Mouse (Mus musculus): Measurements from ENCODE around the gene Lef1.

Gene Lef1

DNA sequence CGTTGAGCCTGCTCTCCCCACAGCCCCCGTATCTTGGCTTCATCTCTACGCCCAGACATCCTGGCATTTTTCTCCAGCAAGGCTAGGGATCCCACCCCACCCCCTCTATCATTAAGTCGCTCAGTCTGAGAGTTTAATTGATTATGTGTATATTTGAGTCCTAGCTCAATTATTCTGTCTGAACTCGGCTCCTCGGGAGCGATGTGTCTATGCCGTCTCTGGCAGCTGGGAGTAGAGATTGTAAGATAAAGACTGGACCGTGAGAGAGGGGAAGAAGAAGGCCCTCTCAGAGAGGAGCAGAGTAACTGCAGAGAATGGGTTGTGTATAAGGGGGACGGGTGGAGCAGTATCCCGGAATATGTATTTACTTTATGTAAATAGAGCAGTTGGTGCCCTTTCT is 80.0 kb downstream of the Lef1 start:
- no peak for ATAC-seq (ENCODE audit: low TSS enrichment)

DNA sequence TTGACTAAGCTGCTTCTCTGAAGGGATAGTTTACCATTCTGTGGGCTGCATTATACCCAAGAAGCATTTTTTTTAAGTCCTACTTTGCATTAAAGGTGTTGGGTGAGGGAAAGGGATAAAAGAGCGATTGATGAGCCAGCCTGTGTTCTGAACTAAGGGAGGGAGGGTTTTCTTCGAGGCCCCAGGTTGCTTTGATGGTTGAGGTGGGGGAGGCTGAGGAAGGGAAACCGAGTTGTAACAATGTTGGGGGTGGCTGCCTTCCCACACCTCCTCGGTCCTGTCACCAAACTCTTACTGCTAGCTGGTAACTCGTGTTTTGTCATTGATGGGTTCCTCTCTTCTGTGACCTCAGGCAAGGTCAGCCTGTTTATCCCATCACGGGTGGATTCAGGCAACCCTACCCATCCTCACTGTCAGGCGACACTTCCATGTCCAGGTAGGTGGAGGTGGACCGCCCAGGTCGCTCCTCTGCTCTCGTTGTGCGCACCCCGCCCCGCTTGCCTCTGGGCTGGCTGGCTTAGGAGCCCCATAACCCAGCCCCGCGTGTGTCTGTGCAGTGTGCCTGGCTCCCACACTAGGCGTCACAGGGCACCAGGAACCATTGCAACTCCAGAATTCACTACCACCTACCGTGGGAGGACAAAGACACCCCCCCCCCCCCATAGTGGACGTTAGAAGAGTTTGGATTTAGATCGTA is 80.5 kb downstream of the Lef1 start:
- no peak for ATAC-seq (ENCODE audit: low TSS enrichment)

DNA sequence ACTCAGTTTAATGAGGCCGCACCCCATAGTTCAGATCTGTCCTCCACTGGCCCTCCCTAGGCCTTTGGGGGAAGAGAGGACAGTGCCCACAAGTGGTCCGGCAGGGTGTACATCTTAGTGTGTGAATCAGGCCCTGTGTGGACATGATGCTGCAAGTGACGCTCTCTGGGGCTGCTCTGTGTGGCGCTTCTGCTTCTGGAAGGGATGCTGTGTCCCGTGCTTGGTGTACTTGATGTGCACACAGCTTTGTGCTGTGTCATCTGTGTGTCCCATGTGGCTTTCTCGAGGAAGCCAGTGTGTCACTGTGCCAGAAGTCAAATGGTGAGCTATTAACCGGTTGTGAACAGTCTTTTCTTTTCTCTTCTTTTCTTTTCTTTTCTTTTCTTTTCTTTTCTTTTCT is 81.2 kb downstream of the Lef1 start:
- no peak for ATAC-seq (ENCODE audit: low TSS enrichment)

DNA sequence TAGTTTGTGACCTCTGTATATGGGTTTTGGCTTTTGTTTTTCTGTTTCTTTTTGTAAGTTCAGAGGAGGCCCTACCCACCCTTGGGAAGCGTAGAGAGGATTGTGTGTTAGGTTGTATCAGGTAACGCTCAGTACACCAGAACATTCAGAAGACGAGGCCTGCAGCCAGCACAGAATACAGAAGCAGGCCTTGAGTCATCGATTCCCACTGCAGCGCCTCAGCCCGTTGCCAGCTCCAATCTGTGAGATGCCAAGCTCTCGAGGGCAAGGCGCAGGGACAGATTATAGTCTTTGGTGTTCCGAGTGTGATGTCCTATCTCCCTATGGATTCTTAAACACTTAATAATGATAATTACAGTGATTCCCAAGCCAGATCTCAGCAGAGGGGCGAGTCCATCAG is 85.8 kb downstream of the Lef1 start:
- ATAC-seq (ENCODE audit: low TSS enrichment) = peak; percentile 74

DNA sequence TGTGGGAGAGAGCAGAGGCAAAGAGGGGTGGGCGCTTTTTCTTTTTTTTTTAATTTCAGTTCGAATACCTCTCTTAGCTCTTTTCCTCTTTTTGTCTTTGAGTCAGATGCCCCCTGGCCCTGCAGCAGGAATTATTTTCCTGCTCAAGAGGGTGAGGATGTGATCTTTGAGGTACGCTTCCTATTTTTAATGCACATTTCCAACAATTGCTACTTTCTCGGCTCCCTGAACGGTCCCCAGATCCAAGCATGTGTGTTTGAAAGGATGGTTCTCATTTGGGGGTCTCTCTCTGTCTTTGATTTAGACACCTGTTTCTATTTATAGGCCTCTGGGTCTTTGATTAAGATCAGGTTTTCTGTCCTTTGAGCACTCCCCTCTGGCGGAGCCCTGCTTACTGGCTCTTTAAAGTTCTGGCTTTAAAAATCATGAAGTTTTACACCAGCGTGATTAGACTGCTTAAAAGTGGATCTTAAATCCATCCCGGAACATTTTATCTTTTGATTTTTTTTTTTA is 86.3 kb downstream of the Lef1 start:
- ATAC-seq (ENCODE audit: low TSS enrichment) = no peak

DNA sequence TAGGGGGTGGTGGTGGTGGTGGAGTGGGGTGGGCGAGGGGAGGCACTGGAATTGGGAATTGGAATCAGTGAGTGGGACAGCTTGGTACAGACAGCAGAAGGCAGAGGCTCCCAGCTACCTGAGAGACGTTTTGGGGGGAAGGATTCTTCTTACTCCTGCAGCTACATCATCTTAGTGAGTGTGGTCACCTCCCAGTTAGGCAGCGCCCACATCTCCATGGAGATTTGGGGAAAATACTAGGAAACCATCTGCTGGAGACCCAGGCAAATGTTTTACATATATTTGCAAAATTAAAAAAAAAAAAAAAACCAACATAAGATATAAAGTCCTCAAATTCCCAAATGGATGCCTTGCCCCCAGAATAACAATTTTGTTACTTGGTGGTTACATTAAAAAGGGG is 88.7 kb downstream of the Lef1 start:
- ATAC-seq (ENCODE audit: low TSS enrichment) = no peak

DNA sequence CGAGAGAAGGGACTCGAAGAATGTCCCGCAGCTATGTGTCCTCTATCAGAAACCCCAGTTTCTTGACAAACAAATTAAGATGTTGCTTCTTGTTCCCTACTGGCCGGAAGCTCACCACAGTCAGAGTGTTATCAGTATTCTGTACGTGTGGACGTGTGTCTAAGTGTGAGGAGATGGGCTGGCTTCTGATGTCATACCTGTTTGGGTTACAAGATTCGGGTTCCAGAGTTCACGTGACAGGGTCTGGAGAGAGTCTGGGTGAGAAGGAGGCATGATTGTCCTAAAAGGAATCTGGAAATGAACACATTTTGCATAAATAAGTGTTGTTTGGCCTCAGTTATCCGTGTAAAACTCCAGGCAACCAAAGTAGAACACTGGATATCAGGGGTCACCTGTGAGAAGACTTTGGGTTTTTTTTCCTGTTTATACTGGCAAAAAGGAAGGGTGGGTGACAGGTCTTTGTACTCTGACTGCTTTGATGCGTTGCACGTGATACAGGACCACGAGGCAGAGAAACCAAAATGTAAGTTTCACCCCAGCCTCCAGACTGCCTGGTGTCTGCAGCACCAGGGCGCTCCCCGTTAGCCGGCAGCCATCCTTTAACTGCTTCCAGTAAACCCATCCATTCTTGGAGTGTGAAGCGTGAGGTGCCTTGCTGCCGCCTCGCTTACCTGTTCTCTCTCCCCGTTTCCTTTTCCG is 89.5 kb downstream of the Lef1 start:
- ATAC-seq (ENCODE audit: low TSS enrichment) = peak; percentile 47; the same call in 1 of the 2 replicates

DNA sequence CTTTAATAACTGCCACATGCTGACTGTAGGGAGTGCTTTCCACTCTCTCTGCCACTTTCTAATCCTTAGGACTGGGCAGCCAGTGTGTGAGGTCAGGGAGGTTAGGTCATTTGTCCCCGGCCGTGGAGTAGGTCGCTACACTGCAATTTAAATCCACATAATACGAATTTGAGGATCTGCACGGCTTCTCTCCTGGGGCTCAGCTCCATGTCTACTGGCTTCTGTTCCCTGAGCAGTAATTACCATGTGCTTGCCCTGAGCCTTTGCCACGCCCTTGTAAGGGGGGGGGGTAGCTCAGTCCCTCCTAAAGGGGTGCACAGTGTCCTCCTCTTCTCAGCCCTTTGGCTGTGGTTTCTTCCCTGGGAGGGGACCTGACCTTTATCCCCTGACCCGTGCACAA is 92.0 kb downstream of the Lef1 start:
- no peak for ATAC-seq (ENCODE audit: low TSS enrichment)

DNA sequence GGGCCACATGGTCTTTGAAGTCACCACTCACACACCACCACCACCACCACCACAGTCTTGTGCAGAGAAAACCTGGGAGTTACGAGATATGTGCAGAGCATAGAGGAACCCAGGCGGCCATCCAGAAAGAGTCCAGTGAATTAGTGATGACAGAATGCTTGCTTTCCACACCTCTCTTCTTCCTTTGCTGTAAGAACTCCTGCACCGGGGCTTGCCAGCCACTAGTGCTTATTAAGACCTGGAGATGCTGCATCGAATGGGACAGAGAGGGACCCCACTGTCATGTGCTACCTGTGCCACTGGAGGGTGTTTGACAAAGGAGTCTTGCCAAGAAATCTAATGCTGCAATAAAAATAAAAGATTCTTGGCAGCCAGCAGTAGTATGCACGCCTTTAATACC is 97.6 kb downstream of the Lef1 start:
- ATAC-seq (ENCODE audit: low TSS enrichment) = no peak

DNA sequence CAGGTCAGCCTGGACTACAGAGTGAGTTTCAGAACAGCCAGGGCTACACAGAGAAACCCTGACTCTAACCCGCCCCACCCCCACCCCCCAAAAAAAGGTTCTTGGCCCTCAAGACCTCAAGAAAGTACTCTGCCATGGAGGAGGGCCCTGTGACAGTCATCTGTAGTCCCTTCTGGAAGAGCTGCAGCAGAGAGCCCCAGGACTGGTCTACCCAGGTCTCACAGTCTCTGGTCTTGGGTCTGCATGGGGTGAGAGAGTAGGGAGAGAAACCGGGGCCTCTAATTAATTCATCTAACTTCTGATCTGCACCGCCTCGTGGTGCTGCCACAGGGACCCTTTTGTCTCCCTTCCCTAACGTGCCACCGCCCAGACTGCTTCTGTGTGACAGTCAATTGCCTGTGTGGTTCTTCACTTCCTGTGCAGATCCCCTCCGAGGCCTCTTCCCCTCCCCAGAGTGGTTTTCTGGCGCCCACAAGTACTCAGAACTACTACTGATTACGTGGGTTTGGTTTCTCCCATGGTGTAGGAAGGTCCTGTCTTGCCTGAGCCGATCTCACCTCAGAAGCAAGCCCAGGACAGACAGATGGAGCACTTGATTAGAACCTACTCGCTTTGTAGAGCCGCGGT is 98.1 kb downstream of the Lef1 start:
- ATAC-seq (ENCODE audit: low TSS enrichment) = no peak

DNA sequence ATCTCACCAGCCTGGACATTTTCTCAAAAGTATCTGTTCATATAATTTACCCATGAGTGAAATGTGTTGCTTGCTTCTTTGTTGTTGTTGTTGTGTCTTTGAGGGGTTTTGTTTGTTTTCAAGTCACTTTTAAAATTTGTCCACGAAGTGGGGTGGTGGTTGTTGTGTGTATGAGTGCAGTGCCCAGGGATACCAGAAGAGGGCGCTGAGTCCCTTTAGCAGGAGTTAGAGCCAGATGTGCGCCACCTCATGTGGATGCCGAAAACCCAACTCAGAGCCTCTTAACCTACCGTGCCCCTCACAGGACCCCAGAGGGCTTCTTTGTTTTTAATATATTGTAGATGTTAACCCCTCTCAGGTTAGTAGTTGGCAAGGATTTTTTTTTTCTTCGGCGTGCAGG is 101.9 kb downstream of the Lef1 start:
- no peak for ATAC-seq (ENCODE audit: low TSS enrichment)

DNA sequence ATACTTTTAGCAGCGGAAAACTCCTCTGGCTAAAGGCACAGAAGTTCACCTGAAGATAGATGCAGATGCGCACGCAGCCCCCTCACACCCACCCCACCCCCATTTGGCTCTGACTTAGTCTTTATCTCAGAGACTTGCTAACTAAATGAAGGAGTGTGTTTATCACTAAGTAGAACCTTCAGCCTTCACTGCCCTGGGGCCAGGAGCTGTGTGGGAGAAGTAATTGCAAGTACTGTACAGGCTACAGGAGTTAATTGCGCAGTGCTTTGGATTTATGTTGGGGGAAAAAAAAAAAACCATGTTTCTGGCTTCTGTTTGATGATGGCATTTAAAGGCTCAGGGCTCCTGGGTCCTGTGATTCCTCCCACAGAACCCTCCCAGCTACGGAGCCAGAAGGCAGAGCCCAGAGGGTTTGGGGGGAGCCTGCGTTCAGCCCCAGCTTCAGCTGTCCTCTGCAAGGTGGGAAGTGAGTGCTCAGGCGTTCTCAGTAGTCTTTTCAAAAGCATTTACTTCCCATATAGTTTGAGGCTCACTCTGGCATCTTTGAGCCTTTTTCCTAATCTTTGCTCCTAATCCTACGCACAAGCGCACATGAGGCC is 103.9 kb downstream of the Lef1 start:
- ATAC-seq (ENCODE audit: low TSS enrichment) = no peak

DNA sequence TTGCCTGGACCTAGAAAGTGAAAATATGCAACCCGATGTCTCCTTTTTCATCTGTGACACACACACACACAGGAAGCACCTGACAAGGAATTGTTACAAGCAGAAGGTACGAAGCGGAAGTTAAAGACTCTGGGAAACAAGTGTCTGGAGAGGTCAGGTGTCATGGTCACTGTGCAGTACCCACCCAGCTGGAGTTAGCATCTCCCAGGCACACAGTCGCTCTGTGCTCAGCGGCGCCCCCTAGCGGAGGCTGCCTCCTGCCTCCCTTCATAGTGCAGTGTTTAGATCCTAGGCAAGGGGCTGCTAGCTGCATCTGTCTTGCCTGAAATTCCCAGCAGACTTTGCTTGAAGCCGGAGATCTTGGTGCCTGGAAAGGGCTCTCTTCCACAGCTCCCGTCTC is 104.6 kb downstream of the Lef1 start:
- no peak for ATAC-seq (ENCODE audit: low TSS enrichment)

DNA sequence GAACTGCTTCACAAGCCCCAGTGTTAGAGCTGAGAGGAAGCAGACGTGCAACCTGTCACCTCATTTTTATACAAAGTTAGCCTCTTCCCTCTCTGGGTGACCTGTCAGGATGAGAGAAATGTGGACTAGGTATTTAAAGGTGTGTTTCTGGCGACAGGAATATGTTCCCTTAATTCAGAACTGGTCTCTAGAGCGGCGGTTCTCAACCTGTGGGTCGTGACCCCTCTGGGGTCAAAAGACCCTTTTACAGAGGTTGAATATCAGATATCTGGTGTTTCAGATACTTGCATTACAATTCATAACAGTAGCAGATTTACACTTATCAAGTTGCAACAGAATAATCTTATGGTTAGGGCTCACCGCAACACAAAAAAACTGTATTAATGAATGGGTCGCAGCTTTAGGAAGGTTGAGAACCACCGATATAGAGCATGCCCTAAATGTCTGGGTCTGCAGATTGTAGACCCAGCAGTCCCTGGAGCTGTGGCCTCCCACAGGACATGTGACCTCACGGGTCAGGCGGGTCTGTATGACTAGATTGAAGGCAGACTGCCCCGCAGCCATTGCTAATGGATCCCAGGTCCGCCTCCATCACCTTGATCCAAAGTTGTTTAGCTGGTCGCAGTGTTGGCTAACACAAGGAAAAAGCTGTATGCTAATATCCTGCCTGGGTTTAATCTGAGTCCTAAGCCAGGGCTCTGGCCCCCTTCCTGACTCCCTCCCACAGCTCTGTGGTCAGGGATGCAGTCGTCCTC is 108.5 kb downstream of the Lef1 start:
- ATAC-seq (ENCODE audit: low TSS enrichment) = no peak

DNA sequence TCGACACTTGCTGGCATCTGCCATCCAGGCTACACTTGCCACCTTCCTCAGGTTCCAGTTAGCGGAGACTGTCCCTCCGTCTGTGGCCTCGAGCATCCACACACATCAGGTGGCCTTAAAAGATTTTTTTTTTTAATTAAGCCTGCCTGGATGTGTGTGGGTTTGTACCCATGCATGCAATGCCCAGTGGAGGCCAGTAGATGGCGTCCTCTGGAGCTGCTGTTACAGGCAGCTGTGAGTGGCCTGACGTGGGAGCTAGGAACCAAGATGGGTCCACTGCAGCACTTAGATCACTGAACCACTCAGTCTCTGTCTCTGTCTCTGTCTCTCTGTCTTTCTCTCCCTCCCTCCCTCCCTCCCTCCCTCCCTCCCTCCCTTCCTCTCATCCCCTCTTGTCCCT is 117.8 kb downstream of the Lef1 start:
- no peak for ATAC-seq (ENCODE audit: low TSS enrichment)

DNA sequence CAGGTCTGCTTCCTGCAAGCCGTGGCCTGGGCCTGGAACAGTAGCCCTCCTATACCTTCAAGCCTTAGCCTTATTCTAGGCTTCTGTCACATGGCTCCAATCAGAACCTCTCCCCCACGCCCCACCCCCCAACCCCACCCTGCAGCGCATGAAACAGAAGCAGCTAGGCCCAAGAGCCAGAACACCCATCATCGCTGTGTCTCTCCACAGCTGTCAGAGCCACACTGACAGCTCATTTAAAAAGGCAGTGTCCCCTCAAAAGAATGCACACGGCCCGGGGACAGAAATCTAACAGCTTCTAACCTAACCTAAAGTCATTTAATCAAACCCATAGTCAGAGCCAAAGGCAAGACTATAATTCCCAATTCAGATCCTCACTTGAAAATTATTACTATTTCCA is 126.8 kb downstream of the Lef1 start:
- no peak for ATAC-seq (ENCODE audit: low TSS enrichment)

DNA sequence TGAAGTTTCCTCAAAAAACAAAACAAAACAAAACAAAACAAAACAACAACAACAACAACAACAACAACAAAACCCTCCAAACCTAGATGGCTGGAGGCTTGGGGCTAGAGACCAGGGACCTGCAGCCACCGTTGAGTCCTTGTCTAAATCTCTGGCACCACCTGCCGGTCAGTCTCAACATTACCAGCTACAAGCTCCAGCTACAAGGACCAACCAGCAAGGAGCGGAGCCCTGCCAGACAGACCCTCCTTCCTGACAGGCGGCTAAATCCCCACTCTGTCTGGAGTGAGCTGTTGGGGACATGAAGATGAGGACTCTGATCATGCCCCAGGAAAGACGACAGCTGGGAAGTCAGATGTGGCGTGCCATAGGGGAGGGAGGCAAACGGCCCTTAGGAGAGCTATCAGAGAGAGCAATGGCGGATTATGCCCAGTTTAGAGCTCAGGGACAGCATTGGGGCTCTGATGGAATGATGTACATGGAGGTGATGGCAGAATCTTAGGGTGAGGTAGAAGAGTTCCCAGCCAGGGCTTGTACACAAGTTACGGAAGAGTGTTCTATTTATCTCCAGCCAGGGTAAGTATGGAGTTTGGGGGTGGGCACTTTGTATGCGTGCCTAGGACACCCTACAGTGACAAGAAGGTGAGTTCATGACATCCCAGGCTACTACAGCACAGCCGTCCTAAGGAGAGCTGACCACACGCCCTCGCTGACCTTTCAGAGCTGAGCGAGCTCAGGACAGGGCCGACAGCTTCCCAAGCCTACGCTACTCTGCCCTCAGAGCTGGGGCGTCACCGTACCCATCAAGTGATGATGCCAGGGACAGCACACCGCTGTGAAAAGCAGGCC is 127.7 kb downstream of the Lef1 start:
- ATAC-seq (ENCODE audit: low TSS enrichment) = peak; percentile 97

DNA sequence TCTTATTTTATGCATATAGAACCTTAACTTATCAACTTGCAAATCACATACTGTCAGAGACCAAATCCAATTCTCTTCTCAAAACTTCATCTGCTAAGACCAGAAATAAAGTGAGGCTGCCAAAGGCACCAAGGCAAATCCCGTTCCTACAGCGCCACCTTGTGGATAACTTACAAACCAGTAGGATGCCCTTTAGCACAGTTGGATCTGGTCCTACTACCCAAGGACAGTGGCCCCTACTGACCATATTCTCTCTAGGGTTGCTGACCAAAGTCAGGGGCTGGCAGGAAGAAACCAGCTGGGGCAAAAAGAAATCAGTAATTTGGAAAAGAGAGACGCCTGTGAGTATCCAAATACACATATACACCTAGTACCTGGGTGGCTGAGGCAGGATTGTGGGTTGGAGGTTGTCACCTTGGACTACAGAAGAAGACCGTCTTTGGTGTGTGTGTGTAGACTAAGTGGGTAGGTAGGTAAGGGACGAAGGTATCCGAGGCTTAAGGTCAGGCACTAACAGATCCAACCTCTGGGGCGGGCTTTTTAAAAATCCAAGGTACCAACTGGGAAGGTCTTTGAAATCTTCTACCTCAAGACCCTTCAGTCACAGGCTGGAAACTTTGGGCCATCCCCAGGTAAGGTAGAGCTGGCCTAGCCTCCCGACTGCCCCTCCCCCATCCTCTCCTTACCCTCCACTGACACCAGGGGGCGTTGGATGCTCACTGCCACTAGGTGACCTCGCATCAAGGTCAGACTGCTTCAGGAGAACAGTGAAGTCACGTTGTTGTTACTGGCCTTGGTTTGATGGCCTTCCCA is 135.7 kb downstream of the Lef1 start:
- ATAC-seq (ENCODE audit: low TSS enrichment) = peak; percentile 86

DNA sequence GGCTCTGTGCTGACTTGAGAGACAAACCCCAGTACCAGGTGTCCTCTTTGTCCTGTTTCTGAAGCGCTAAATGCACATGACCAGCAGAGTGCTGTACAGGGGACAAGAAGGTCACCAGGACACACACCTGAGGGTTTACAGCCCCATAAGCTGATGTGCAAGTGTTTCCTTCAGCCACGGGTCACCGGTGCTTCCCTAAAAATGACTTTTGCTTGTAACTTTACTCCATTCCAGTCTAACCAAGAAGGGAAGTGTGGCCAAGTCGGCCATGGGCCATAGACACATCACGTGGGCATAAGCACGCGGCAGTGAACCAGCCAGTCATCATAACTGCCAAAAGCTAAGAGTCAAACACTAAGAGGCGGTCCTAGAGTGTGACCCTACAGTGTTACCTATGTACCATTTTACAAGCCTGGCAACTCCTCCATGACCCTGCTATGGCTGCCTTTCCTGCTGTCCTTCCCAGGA is 136.3 kb downstream of the Lef1 start:
- ATAC-seq (ENCODE audit: low TSS enrichment) = no peak

DNA sequence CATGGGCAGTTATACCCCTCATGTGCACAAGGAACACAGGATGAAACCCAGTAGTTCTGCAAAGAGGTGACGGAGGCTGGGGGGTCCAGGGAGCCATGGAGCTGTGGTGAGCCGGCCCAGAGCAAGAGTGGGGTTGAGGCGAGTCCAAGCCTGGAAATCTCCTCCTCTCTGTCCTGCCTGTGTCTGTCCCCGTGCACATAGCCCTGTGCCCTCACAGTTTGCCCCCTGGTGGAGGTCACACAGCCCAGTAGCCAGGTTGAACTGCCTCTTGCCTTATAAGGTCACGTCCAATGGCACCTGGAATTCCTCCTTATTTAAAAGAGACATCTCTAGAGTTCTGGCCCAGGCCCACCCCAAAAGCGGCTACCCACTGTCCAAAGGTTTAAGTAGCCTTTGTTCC is 137.2 kb downstream of the Lef1 start:
- no peak for ATAC-seq (ENCODE audit: low TSS enrichment)

Data from frontal cortex, adult (tissue).